In genomic region chr11:83530360-83530759, GRCm38 (mm10) we compare ENCODE assay signal across 25 mouse cellular contexts. TPM values are rescaled to one million over a fixed set of nuclear protein-coding genes. Genes with fewer than 3 reads are reported as not detected.
DNase-seq lines count a peak whose midpoint lies in the region; ATAC-seq and TF ChIP-seq lines count a peak whose summit lies in the region.
"Had no signal": no experiment of that assay in that cellular context is flagged by ENCODE, and none has a peak within 500 bp of the region (broad histone marks: within the 10 kb centered on the region; RNA-seq: fewer than 3 reads in every experiment).

TSS of gene Ccl5 (minus strand) at chr11:83530518.

- no peak for TF ChIP-seq CTCF in spleen, adult 2 months (IDR thresholded peaks at IDR 0.05; ENCODE audit: extremely low read depth, insufficient read depth, insufficient read length, insufficient replicate concordance)
- TF ChIP-seq CTCF in small intestine, adult 2 months (IDR thresholded peaks at IDR 0.05; ENCODE audit: extremely low read depth, insufficient read length, insufficient replicate concordance, low read depth, low read length), result no peak

- H3K4me1 ChIP-seq in spleen, adult 2 months (ENCODE audit: control insufficient read depth, insufficient read depth, insufficient read length), result peaks cover 4% of the 10 kb centered on the region; the same call in 1 of the 2 replicates
- peaks cover 10% of the 10 kb centered on the region for H3K4me1 ChIP-seq in small intestine, adult 2 months (ENCODE audit: control insufficient read depth, insufficient read depth, insufficient read length, low read length)

- H3K36me3 ChIP-seq in spleen, adult 2 months (ENCODE audit: control insufficient read depth, insufficient read depth, low read length), result no peaks in the 10 kb centered on the region
- no peaks in the 10 kb centered on the region for H3K36me3 ChIP-seq in small intestine, adult 2 months (ENCODE audit: control insufficient read depth, insufficient read depth, low read length)
- H3K36me3 ChIP-seq: limb, embryonic 15.5 days had no signal

- H3K4me3 ChIP-seq in spleen, adult 2 months (ENCODE audit: extremely low read depth, insufficient read depth, insufficient read length), result peak within 1 kb of the TSS; percentile 34; the same call in 1 of the 2 replicates
- peak within 1 kb of the TSS; percentile 50 for H3K4me3 ChIP-seq in small intestine, adult 2 months (ENCODE audit: low read depth, low read length)
- H3K4me3 ChIP-seq: limb, embryonic 15.5 days; neural tube, embryonic 15.5 days had no signal

- DNase-seq in spleen, adult 2 months (ENCODE audit: low read depth in 1 of 2, low spot score in 2 of 2), result no peak
- no peak for DNase-seq in spleen, postnatal 10 days (ENCODE audit: low spot score in 2 of 2)
- DNase-seq in ovary, postnatal 10 days (ENCODE audit: low spot score), result no peak
- no peak for DNase-seq in left cerebral cortex, adult 9 months (ENCODE audit: low spot score in 2 of 2)
- DNase-seq: adrenal gland, postnatal 14 days; B cell, adult 2 months; cerebellum, adult 18-20 months; gastrocnemius, postnatal 10 days; heart, adult 18-20 months; heart, postnatal 36 days; lung, postnatal 14 days; right cerebral cortex, postnatal 25 days; thymus, postnatal 25 days had no signal

- no peaks in the 10 kb centered on the region for H3K27me3 ChIP-seq in spleen, adult 2 months (ENCODE audit: control insufficient read depth, insufficient read depth, low read length)
- no peaks in the 10 kb centered on the region for H3K27me3 ChIP-seq in small intestine, adult 2 months (ENCODE audit: control insufficient read depth, insufficient read depth, low read length)
- H3K27me3 ChIP-seq: limb, embryonic 15.5 days; neural tube, embryonic 15.5 days; Patski had no signal

- H3K27ac ChIP-seq in spleen, adult 2 months (ENCODE audit: insufficient read depth, low read length), result no peak within 1 kb of the TSS
- no peak within 1 kb of the TSS for H3K27ac ChIP-seq in small intestine, adult 2 months (ENCODE audit: insufficient read depth, low read depth, low read length)
- H3K27ac ChIP-seq: hindbrain, embryonic 14.5 days; kidney, postnatal 0 days; limb, embryonic 15.5 days; neural tube, embryonic 15.5 days; stomach, postnatal 0 days had no signal

- WGBS in spleen, adult 2 months, result 74% methylated on average over 5 of the region's 5 CpGs
- WGBS in small intestine, adult 2 months, result 84% methylated on average over 5 of the region's 5 CpGs

- no peak for TF ChIP-seq POLR2A in spleen, adult 2 months (IDR thresholded peaks at IDR 0.05; ENCODE audit: low read depth, low read length)
- no peak for TF ChIP-seq POLR2A in small intestine, adult 2 months (IDR thresholded peaks at IDR 0.05; ENCODE audit: low read depth, low read length)

- ATAC-seq in activated CD4-positive, CD25-positive, alpha-beta regulatory T cell, adult 4 months, result no peak
- ATAC-seq in inflammation-experienced regulatory T-cells, adult 6 months, result peak; percentile 29
- ATAC-seq: intestine, postnatal 0 days; Patski had no signal

RNA-seq across cellular contexts. Expression of gene Ccl5, which starts in this region (rescaled TPM):
- 519 and 769 TPM in 2 replicates for polyA plus RNA-seq in spleen, adult 2 months (2012; rRNA removed)
- polyA plus RNA-seq in activated CD4-positive, CD25-positive, alpha-beta regulatory T cell, adult 4 months (2017; shearing (Covaris generic)), result 100 to 1,000 TPM; 462 to 551 TPM
- 1,000 to 10,000 TPM in 1 of 3 experiments, 100 to 1,000 TPM in 2; 180 to 6,393 (median 256) TPM for polyA plus RNA-seq in inflammation-experienced regulatory T-cells, adult 6 months (2017; shearing (Covaris generic))
- polyA plus RNA-seq in small intestine, adult 2 months (2012; rRNA removed), result 828 and 1,080 TPM in 2 replicates
- polyA plus RNA-seq: forebrain, embryonic 11.5 days; hindbrain, embryonic 14.5 days; midbrain, embryonic 11.5 days; neural tube, embryonic 15.5 days had no signal
